Mouse (Mus musculus): Measurements from ENCODE around the gene Pomp. TPM values are rescaled to one million over a fixed set of nuclear protein-coding genes. Genes with fewer than 3 reads are reported as not detected.
"Not testable (repeated sequence)": the region's sequence is repeated elsewhere in the genome, so short reads cannot be mapped to it uniquely, and the experiment has no call there.

Pomp gene
- polyA plus RNA-seq, 1 experiment from 2014 or later: 465 TPM

DNA sequence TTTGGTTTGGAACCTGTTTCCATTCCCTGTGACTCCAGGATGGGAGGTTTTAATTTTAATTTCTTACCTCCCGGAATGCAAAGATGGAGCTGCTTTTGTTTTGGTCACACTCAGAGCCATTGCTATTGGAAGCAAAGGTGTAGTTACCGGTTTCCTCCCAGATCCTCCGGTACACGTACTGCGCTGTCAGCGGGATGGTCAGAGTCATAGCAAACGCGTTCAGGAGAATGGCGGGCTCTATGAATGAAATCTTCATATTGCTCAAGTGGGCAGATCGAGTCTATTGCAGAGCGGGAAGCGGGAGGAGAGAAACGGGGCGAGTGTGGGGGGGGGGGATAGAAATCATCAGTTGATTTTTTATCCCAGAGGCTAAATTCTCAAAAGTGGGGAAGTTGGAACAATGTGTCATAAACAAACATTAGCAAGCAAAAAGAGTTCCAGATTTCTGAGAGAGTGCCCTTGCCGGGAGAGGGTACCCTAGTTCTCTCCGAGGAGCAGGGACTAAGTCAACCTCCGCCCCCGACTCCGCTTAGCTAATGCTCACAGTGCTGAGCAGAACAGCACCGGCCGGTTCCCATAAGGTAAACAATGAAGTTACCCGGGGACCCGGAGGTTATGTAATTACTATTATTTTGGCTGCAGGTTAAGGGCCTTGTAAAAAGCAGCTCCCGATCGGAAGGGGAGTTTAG, 33.6 kb downstream of the Pomp start:
- H3K4me3 ChIP-seq: peak overlapping the region; percentile 66
- no peaks in the 10 kb centered on the region for H3K36me3 ChIP-seq
- peak overlapping the region; percentile 97 for H3K4me2 ChIP-seq (replicated peaks)
- ATAC-seq (ENCODE audit: low FRiP score, low read depth): no peak
- peaks cover 30% of the 10 kb centered on the region for H3K27me3 ChIP-seq
- peak overlapping the region; percentile 63 for H3K9ac ChIP-seq
- WGBS: under 1% methylated on average over 25 of the region's 25 CpGs
- no peak overlapping the region for H3K27ac ChIP-seq
- 0 out of 2 replicates have a peak, but pooled peaks cover 6% of the 10 kb centered on the region for H3K4me1 ChIP-seq
- H3K9me3 ChIP-seq: no peaks in the 10 kb centered on the region

DNA sequence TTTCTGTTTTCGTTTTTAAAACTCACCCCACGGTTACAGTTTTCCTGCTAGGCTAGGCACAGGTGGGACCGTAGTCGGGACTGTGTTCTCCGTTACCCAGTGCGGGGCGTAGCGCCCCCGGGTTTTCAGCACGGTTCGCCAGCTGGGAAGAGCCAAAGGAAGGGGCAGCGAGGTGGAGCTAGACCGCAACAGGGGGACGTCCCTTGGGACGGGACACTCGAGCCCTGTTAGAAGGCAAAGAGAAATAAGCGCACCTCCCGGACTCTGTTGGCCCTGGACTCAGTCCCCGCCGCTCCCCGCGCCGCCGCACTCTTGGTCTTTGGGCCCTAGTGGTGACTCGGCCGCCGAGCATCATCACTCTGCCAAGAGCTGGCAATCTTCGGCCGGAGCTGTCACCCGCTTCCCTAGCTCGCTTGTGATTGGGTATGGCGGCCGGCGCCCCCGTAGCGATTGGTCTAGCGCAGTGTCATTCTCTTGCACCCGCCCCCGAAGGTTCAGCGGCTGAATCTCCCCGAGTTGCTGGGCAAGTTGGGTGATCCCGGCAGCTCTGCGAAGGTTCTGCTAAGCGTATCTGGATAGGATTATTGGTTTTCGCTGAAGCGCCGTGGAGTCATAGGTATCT, 34.3 kb downstream of the Pomp start, which contains the start of gene Slc46a3:
Slc46a3 (minus strand) TSS at position 361 of the 622 bp plus-strand sequence.
- Histone ChIP-seq H3K9ac (peak within 1 kb of the TSS; percentile 63), H3K27me3 (peaks cover 30% of the 10 kb centered on the region), H3K4me3 (peak within 1 kb of the TSS; percentile 66), H3K9me3 (no peaks in the 10 kb centered on the region), H3K4me2 (replicated peaks) (peak within 1 kb of the TSS; percentile 97), H3K36me3 (no peaks in the 10 kb centered on the region), H3K4me1 (0 out of 2 replicates have a peak, but pooled peaks cover 6% of the 10 kb centered on the region), H3K27ac (no peak within 1 kb of the TSS)
- WGBS: under 1% methylated on average over 47 of the region's 47 CpGs
- peak; percentile 97 for ATAC-seq (ENCODE audit: low FRiP score, low read depth)

DNA sequence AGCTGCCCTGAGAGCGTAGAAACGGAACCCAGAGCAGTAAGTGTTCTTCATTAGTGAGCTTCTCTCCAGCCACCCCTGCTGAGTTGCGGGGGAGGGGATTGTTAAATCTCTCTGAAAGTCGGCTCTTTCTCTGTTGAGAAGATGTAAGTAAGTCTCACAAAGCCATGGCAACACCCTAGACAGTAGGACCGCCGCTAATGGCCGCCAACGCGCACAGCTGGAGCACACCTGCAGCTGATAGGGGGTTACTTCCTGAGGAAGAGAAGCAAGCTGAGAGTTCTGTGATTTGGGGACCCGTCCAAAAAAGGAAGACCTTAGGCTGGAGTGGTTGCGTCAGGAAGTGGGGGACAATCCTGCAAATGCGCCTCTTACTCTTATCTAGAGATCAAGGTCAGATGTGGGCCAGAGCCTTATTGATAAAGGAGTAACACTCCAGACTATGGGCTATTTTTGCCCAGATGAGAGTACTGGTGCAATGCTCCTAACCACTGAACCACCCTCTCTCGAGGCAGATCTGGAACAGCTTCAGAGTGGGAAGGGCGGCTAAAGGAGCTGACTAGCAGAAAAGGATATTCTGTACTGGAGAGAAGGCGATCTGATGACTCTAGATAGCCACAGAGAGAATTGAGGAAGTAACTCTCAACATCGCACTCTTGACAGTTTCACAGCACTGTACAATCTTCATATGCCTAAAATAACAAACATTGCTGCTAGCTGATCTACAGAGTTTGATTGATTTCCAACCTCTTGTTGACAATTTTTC, 35.4 kb downstream of the Pomp start:
- 23% methylated on average over 16 of the region's 16 CpGs for WGBS
- Histone ChIP-seq H3K27me3 (peaks cover 30% of the 10 kb centered on the region), H3K9me3 (no peaks in the 10 kb centered on the region), H3K4me2 (replicated peaks) (peak overlapping the region; percentile 97), H3K27ac (no peak overlapping the region), H3K36me3 (no peaks in the 10 kb centered on the region), H3K9ac (no peak overlapping the region), H3K4me3 (peak overlapping the region; percentile 66), H3K4me1 (0 out of 2 replicates have a peak, but pooled peaks cover 6% of the 10 kb centered on the region)
- ATAC-seq (ENCODE audit: low FRiP score, low read depth): no peak

DNA sequence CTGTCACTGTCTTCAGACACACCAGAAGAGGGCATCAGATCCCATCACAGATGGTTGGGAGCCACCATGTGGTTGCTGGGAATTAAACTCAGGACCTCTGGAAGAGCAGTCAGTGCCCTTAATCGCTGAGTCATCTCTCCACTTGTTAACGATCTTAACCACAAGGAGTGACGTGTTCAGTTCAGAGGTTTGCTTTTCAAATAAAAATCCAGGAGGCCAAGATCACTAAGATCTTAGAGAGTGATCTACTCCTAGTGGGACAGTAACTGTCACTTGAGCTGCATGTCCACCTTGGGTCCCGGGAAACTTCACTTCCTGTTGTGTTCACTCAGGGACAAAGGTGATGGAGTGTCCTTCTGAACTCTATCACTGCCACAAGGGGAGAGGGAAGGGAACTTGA, 36.2 kb downstream of the Pomp start:
- not testable (repeated sequence) for H3K4me3 ChIP-seq; ATAC-seq (ENCODE audit: low FRiP score, low read depth); H3K36me3 ChIP-seq; H3K9me3 ChIP-seq; H3K27ac ChIP-seq; H3K4me2 ChIP-seq (replicated peaks); H3K9ac ChIP-seq; H3K4me1 ChIP-seq
- 80% methylated on average over 4 of the region's 4 CpGs for WGBS
- H3K27me3 ChIP-seq: peaks cover 30% of the 10 kb centered on the region

DNA sequence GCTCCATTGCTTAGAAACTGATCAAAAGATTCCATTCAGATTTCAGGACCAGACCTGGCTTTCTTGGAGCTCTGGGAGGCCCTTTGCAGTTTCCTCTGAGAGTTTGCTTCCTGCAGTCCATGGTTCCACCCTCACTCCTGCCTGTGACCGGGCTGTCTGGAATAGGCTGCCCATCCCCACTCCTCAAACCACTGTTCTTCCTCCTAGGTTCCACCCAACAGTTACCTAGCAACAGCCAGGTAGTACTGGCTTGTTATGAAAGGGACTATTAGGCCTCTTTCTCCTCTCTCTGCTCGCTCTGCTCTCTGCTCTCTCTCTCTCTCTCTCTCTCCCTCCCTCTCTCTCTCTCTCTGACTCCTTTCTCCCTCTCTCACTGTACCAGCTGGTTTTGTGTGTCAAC, 38.0 kb downstream of the Pomp start:
- Histone ChIP-seq H3K27me3 (peaks cover 21% of the 10 kb centered on the region), H3K36me3 (no peaks in the 10 kb centered on the region), H3K9ac (no peak overlapping the region), H3K4me1 (0 out of 2 replicates have a peak, but pooled peaks cover 6% of the 10 kb centered on the region), H3K4me2 (replicated peaks) (no peak overlapping the region), H3K27ac (no peak overlapping the region), H3K9me3 (no peaks in the 10 kb centered on the region), H3K4me3 (no peak overlapping the region)
- no peak for ATAC-seq (ENCODE audit: low FRiP score, low read depth)
- 55% methylated on average over 2 of the region's 2 CpGs for WGBS

DNA sequence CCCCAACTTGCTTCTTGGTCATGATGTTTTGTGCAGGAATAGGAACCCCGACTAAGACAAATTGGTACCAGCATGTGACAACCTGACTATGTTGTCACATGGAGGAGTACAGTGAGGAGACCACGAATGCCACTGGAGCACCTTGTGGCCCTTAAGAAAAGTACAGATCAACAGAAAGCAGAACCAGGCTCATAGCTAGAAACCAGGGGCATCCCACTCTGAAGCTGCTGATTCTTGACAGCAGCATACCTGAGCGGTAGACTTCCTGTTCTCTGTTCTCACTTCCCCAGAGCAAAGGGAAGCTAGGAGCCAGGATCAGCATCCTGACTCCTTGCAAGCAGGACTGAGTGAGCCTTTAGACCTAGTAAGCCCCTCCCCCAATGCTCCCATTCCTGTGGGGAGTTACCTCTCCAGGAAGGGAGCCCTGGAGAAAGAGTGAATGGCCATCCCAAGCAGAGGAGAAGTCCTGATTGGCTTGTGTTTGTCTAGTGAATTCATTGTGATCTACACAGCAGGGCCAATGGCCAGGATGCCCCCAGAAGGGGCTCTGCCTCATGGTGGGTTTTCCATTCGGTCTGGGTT, 38.8 kb downstream of the Pomp start:
- Histone ChIP-seq H3K27me3 (peaks cover 13% of the 10 kb centered on the region), H3K9me3 (no peaks in the 10 kb centered on the region), H3K4me3 (no peak overlapping the region), H3K4me2 (replicated peaks) (no peak overlapping the region), H3K4me1 (0 out of 2 replicates have a peak, but pooled peaks cover 6% of the 10 kb centered on the region), H3K27ac (no peak overlapping the region), H3K9ac (no peak overlapping the region), H3K36me3 (no peaks in the 10 kb centered on the region)
- 64% methylated on average over 4 of the region's 4 CpGs for WGBS
- no peak for ATAC-seq (ENCODE audit: low FRiP score, low read depth)

DNA sequence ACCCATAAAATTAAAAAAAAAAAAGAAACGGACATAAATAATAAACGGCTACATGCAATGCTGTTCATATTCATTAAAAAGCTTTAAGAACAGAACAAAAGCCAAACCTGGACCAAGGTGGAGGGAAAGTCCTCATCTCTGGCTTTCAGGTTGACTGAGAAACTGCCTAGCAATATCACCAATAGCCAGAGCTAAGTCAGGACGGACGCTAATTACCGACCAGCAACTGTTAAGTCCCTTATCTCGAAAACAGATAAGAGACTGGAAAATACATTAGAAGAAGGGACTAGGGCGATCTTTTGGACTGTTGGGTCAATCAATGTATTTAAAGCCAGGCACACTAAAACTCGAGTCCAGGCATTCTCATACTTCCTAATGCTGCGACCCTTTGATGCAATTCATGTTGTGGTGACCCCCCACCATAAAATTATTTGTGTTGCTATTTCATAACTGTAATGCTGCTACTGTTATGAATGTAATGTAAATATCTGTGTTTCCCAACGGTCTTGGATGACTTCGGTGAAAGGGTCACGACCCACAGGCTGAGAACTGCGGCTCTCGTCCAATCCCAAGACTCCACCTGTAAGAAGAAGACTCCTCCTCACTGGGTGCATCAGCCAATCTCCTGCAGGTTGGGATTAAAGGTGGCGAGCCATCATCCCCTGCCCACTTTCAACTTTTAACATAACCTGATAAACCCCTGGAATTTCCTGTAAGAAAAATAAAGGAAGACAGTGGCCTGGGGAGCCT, 41.9 kb downstream of the Pomp start:
- no peak overlapping the region for H3K4me3 ChIP-seq
- no peaks in the 10 kb centered on the region for H3K9me3 ChIP-seq
- ATAC-seq (ENCODE audit: low FRiP score, low read depth): no peak
- H3K27ac ChIP-seq: no peak overlapping the region
- H3K4me1 ChIP-seq: no peaks in the 10 kb centered on the region
- WGBS: 83% methylated on average over 15 of the region's 15 CpGs
- no peak overlapping the region for H3K4me2 ChIP-seq (replicated peaks)
- H3K36me3 ChIP-seq: no peaks in the 10 kb centered on the region
- H3K9ac ChIP-seq: no peak overlapping the region
- H3K27me3 ChIP-seq: no peaks in the 10 kb centered on the region

DNA sequence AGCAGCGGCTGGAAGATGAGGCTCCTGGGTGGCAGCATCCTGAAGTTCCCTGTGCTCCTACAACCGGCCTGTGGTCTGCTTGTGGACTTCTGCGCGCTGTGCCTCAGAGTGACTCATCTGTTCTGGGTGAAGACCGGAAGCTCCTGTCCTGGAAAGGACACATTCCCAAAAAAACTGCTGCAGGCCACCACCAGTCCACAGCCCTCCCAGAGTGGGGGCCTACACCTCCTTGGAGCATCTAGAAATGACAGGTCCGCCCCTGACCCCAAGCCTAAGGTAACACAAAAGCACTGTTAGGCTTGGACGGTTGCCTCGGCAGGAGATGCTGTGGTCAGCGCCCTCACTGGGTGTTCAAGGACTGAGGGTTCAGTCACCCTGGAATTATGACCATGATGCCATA, 42.9 kb downstream of the Pomp start:
- H3K4me2 ChIP-seq (replicated peaks): no peak overlapping the region
- no peak overlapping the region for H3K9ac ChIP-seq
- H3K27me3 ChIP-seq: no peaks in the 10 kb centered on the region
- WGBS: 85% methylated on average over 9 of the region's 9 CpGs
- H3K9me3 ChIP-seq: no peaks in the 10 kb centered on the region
- H3K36me3 ChIP-seq: no peaks in the 10 kb centered on the region
- ATAC-seq (ENCODE audit: low FRiP score, low read depth): no peak
- H3K27ac ChIP-seq: no peak overlapping the region
- no peaks in the 10 kb centered on the region for H3K4me1 ChIP-seq
- H3K4me3 ChIP-seq: no peak overlapping the region

DNA sequence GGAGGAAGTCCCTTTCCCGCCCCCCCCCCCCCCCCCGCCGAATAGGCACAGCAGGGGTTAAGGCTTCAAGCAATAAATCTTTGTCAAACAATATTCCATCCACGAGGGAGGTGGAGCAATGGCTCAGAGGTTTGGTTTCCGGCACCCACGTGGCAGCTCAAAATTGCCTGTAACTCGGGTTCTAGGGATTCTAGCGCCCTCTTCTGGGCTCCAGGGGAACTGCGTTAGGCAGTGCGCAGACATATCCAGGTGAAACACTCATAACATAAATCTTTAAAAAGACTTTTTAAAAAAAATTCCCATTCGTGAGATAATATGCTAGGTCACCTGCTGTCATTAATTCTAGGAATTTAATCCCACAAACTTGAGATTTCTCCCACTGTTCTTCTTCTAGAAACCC, 46.9 kb downstream of the Pomp start:
- no peak overlapping the region for H3K4me2 ChIP-seq (replicated peaks)
- H3K27ac ChIP-seq: no peak overlapping the region
- H3K9me3 ChIP-seq: no peaks in the 10 kb centered on the region
- ATAC-seq (ENCODE audit: low FRiP score, low read depth): no peak
- H3K36me3 ChIP-seq: no peaks in the 10 kb centered on the region
- WGBS: 47% methylated on average over 10 of the region's 11 CpGs
- no peak overlapping the region for H3K9ac ChIP-seq
- H3K27me3 ChIP-seq: no peaks in the 10 kb centered on the region
- H3K4me3 ChIP-seq: no peak overlapping the region
- no peaks in the 10 kb centered on the region for H3K4me1 ChIP-seq

DNA sequence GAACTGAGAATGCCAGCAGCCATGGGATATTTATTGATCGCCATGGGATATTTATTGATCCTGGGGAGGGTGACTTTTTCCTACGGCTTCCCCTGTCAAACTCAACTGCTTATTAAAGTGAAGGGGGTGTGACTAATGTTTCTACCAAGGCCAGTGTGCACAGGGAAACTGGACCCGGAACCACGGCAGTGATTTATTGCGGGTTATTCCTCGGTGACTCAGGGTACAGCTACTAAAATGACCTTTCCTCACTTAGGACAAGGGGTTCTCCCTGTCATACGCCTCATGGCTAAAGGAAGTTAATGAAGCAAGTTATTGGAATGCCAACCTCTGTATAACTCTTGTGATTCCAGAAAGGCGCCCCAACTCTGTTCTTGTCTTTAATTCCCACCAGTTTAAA, 47.6 kb downstream of the Pomp start:
- Histone ChIP-seq H3K9ac (no peak overlapping the region), H3K4me3 (no peak overlapping the region), H3K9me3 (no peaks in the 10 kb centered on the region), H3K27me3 (no peaks in the 10 kb centered on the region), H3K27ac (no peak overlapping the region), H3K36me3 (no peaks in the 10 kb centered on the region), H3K4me1 (peaks cover under 1% of the 10 kb centered on the region; the same call in 1 of the 2 replicates), H3K4me2 (replicated peaks) (no peak overlapping the region)
- 84% methylated on average over 8 of the region's 8 CpGs for WGBS
- no peak for ATAC-seq (ENCODE audit: low FRiP score, low read depth)

DNA sequence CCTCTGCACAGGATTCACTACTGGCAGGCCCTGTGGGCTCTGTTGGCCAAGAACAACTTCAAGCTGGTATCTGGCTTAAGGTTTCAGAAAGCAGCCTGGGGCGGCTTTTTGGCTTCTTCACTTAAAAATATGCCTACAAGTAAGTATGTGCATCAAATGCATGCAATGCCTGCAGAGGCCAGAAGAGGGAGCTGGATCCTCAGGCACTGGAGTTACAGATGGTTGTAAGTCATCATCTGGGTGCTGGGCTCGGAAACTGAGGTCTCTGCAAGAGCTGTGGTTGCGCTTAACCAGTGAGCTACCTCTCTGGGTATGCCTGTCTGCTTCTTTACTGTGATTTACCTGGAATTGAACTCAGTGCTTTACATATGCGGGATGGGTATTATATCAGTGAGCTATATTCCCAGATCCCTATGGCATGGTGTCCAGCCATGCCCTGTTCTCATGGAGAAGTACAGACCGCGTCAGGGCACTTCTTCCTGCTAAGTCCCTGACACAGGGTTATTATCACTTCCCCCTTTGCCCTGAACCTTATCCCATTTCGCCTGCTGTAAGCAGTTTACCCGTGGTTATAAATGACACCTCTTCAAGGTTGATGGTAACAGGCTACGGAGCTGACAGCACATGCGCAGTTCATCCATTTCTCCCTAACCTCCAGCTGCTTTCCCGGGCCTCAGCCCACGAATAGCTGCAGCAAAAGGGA, 50.7 kb downstream of the Pomp start:
- Histone ChIP-seq H3K9ac (no peak overlapping the region), H3K36me3 (no peaks in the 10 kb centered on the region), H3K9me3 (no peaks in the 10 kb centered on the region), H3K27ac (no peak overlapping the region), H3K4me2 (replicated peaks) (no peak overlapping the region), H3K27me3 (no peaks in the 10 kb centered on the region), H3K4me1 (peaks cover 10% of the 10 kb centered on the region), H3K4me3 (no peak overlapping the region)
- ATAC-seq (ENCODE audit: low FRiP score, low read depth): no peak
- 78% methylated on average over 12 of the region's 12 CpGs for WGBS

Data from limb, embryonic 13.5 days (tissue).